Mouse (Mus musculus): Measurements from ENCODE around the gene Skiv2l.

GRCm38 (mm10) chr17:34814818-34815370 is 35.1 kb downstream of the Skiv2l start:
- no peak for TF ChIP-seq CTCF (IDR thresholded peaks at IDR 0.05; ENCODE audit: borderline replicate concordance, insufficient read depth, low read depth, low read length)
- no peak for TF ChIP-seq POLR2A (IDR thresholded peaks at IDR 0.05; ENCODE audit: borderline replicate concordance, insufficient read depth, low read length)

All from cerebellum, adult 2 months (tissue).